Mouse (Mus musculus): ENCODE measurements around the gene Ogdh. TPM values are rescaled to one million over a fixed set of nuclear protein-coding genes. Genes with fewer than 3 reads are reported as not detected.

Ogdh gene
- polyA plus RNA-seq (2012; ENCODE audit: low replicate concordance), result 15.4 and 65.2 TPM in 2 replicates

DNA sequence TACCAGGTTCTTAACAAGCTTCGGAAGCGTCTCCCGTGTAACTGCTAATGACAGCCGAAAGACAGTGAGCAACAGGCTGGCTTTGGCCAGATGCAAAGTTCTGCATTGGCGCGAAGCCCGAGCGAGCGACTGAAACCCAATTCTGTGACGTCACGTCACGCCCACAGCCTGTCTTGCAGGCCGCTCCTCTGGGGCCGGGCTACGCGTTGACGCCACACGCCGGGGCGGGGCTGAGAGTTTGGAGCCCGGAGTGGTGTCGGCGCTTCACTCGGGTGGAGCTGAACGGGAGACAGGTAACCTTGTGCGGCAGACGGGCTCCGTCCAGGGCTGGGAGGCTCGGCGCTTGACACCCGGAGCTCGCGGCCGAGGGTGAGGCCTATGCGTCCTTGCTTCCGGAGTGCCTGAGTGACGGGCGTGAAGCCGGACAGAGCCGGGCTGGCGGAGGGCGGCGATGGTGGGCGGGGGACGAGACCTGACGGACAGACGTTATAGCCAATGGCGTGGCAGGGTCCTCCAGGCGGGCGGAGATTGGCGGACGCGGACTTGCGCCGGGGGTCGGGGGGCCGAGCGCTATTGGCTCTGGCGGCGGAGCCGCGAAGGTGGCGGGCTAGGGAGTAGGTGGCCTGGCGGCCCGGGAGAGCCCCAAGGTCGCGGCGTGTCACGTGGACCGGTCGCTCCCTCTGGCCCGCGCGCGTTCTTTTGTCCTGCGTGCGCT lies at the start of gene Ogdh:
Gene Ogdh, plus strand, starts transcription at position 233 of the 715 bp plus-strand sequence.

DNA sequence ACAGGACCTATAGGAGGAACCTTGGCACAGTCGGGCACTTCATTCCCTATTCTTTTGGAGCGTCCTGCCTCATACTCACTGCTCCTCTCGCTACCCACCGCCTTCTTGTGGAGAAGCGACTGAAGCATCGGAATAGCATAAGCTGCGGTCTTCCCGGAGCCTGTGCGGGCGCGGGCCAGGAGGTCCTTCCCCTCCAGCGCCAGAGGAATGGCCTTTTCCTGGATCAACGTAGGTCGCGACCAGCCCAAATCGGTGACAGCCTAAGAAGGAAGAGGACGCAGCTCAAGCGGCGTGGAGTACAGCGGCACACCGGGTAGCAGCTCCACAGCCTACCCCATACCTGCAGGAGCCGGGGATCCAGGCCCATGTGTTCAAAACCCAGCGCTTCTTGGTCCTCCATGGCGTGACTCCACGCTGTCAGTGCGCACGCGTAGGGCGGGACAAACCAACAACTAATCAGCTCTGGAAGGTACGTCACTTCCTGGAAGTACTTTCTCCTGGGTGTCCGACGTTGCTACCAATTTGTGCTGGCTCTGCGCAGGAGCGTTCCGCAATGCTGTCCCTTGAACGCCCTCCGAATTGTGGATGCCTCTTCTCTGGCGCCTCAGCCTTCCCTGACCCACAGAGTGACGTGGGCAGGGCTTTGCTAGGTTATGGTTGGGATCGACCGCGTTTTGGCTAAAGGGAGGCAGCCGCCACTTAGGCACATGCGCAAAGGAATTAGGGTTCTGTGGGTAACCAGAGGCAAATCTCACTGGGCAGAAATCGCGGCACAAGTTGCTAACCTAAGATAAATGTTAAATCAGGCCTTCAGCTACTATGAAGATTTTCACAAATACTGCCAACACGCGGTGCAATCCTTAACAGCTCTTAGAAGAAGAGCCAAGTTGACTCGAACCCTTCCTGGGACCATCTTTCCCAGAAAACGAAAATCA lies 23.8 kb upstream of the Ogdh start, which contains the start of gene Ddx56:
Gene Ddx56, minus strand, starts transcription at position 453 of the 935 bp plus-strand sequence.

DNA sequence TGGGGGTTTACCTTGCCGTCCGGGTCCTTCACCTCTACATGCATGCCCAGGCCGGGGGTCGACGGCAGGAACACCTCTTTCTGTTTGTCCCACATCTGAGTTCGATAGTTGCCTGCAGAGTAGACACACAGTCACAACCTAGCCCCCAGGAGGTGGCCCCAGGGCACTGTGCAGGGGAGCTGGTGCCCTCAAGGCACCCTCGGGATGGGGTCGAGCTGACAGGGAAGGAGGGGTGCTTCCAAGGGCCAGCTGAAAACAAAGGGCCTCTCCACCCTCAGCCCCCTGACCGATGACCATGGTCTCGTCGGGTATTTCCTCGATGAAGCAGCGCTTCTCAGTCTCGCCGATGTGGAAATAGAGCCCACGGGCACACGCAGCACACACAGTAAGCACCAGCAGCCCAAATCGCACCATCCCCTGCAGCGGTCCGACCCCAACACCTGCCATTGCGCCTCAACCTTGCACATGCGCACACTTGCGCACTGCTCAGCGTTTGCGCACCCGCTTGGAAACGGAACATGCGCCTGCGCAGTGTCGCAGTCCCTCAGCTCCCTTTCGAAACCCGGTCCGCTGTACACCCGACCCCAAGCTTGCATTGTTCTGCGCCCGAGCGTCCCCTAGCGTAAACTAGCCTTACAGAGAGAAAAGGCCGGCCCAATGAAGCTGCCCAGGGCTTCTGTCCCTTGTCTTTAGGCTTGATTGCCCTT lies 16.9 kb upstream of the Ogdh start, which contains the start of gene Tmed4:
Gene Tmed4, minus strand, starts transcription at position 484 of the 707 bp plus-strand sequence.

DNA sequence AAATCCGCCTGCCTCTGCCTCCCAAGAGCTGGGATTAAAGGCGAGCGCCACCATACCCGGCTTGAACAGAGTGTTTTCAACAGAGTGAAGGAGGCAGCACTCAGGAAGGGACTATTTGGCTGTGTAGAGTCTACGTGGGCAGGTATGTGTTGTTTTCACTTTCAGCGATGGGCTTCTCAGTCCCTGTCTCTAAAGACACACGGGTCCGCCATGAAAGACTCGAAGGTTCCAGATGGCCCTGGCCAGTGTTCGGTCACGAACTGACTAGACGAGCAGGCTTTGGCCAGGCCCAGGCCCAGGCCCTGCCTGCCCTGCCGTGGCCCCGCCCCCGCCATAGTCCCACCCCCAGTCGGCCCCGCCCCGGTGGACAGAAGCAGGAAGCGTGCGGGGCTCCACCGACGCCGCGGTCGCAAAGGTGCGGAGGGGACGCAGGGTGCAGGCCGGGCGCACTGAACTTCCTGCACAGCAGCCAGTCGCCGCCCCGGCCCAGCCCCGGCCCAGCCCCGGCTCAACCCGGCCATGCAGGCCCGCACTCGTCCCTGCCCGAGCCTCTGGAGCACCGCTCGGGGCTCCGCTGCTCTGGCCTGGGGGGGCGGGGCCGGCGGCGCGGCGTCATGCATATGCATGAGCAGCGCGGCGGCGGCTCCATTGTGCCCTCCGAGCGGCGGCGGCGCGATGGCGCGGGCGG lies 97.4 kb downstream of the Ogdh start, which contains the start of gene Zmiz2:
Gene Zmiz2, plus strand, starts transcription at position 349 of the 688 bp plus-strand sequence.

Other genes starting within 250 kb of the Ogdh start
- gene Camk2b, start 225.3 kb upstream of the Ogdh start, polyA plus RNA-seq (2012; ENCODE audit: low replicate concordance), result 0.30 and 0.88 TPM in 2 replicates
- 0.09 TPM in 1 of 2 replicates, not detected in the other for gene A730071L15Rik, start 91.6 kb upstream of the Ogdh start, polyA plus RNA-seq (2012; ENCODE audit: low replicate concordance)
- 26.0 and 31.2 TPM in 2 replicates for gene Nudcd3, start 91.2 kb upstream of the Ogdh start, polyA plus RNA-seq (2012; ENCODE audit: low replicate concordance)
- gene Npc1l1, start 61.5 kb upstream of the Ogdh start, polyA plus RNA-seq (2012; ENCODE audit: low replicate concordance), result not detected in 2 replicates
- gene Ddx56, start 23.9 kb upstream of the Ogdh start, polyA plus RNA-seq (2012; ENCODE audit: low replicate concordance), result 7.5 and 7.6 TPM in 2 replicates
- 34.6 and 44.7 TPM in 2 replicates for gene Tmed4, start 16.8 kb upstream of the Ogdh start, polyA plus RNA-seq (2012; ENCODE audit: low replicate concordance)
- 477 and 884 TPM in 2 replicates for gene Zmiz2, start 97.4 kb downstream of the Ogdh start, polyA plus RNA-seq (2012; ENCODE audit: low replicate concordance)
- gene Ppia, start 123.8 kb downstream of the Ogdh start, polyA plus RNA-seq (2012; ENCODE audit: low replicate concordance), result 75.6 and 176 TPM in 2 replicates
- 28.5 and 39.0 TPM in 2 replicates for gene H2afv, start 152.8 kb downstream of the Ogdh start, polyA plus RNA-seq (2012; ENCODE audit: low replicate concordance)
- gene Purb, start 184.3 kb downstream of the Ogdh start, polyA plus RNA-seq (2012; ENCODE audit: low replicate concordance), result 16.1 and 24.7 TPM in 2 replicates
- gene Myo1g, start 229.3 kb downstream of the Ogdh start, polyA plus RNA-seq (2012; ENCODE audit: low replicate concordance), result 162 and 215 TPM in 2 replicates